Mouse (Mus musculus) E14TG2a.4 (cell line): ENCODE results near the gene Foxc1.

Experiments used
- CTCF ChIP-seq: conservative IDR thresholded peaks from 2 replicates; pipeline ENCODE4 v1.5.1; 2014; ENCODE audit warnings: low read length
- NANOG ChIP-seq: IDR thresholded peaks from 2 replicates; pipeline ENCODE4 v1.6.1; 2014; ENCODE audit warnings: borderline replicate concordance, low read length, mixed read lengths

- no peak for TF ChIP-seq CTCF
- TF ChIP-seq NANOG: no peak
Measured at GRCm38 (mm10) chr13:31806890-31807735, 680 bp downstream of the Foxc1 start.
